Mouse (Mus musculus) heart, embryonic 12.5 days (tissue): ENCODE measurements at regions not wholly inside any gene's neighbourhood (a gene's known extent, or its start where the extent isn't known, plus 50 kb on each side); places are given as distances from the start of the nearest gene placed in this dataset.

Experiments
- ATAC-seq: fragments of 200-750 bp; cut with Nextera tagmentation; 2 replicates; pipeline ENCODE4 v1.8.0; 2017; ENCODE audit warnings: moderate TSS enrichment, moderate library complexity; ENCODE audit not compliant: insufficient number of reproducible peaks, low FRiP score
- H3K27ac ChIP-seq: fragments of 300-500 bp; sonication (generic); 2 replicates; pipeline ENCODE4 v1.5.1; 2016; ENCODE audit warnings: mild to moderate bottlenecking, moderate library complexity; ENCODE audit not compliant: poor library complexity, severe bottlenecking
- H3K27me3 ChIP-seq: fragments of 300-500 bp; sonication (generic); replicated peaks from 2 replicates; pipeline ENCODE4 v1.6.1; 2016; ENCODE audit warnings: mild to moderate bottlenecking, moderate library complexity
- H3K36me3 ChIP-seq: fragments of 300-500 bp; sonication (generic); 2 replicates; pipeline ENCODE4 v1.6.1; 2016; ENCODE audit warnings: mild to moderate bottlenecking, moderate library complexity
- H3K4me1 ChIP-seq: fragments of 300-500 bp; sonication (generic); replicated peaks from 2 replicates; pipeline ENCODE4 v1.6.1; 2016; ENCODE audit warnings: mild to moderate bottlenecking
- H3K4me2 ChIP-seq: fragments of 300-500 bp; sonication (generic); 2 replicates; pipeline ENCODE4 v1.6.1; 2016; ENCODE audit warnings: mild to moderate bottlenecking, moderate library complexity
- H3K4me3 ChIP-seq: fragments of 300-500 bp; sonication (generic); 2 replicates; pipeline ENCODE4 v1.5.1; 2016; ENCODE audit warnings: mild to moderate bottlenecking
- H3K9ac ChIP-seq: fragments of 300-500 bp; sonication (generic); 2 replicates; pipeline ENCODE4 v1.6.1; 2016; ENCODE audit warnings: mild to moderate bottlenecking, moderate library complexity
- H3K9me3 ChIP-seq: fragments of 300-500 bp; sonication (generic); replicated peaks from 2 replicates; pipeline ENCODE4 v1.6.1; 2016; ENCODE audit warnings: mild to moderate bottlenecking, moderate library complexity
- WGBS: fragments of 180-500 bp; shearing (Covaris S2); methylation state at CpG from one replicate; pipeline ENCODE4 v1.1.7; 2016; 5-methylcytosine and 5-hydroxymethylcytosine counted together

GRCm38 (mm10) chr16:90551041-90551440, 165.2 kb downstream of the Hunk start:
- Histone ChIP-seq H3K4me1 (peaks cover 10% of the 10 kb centered on the region), H3K27ac (no peak overlapping the region), H3K36me3 (no peaks in the 10 kb centered on the region), H3K27me3 (peaks cover 20% of the 10 kb centered on the region), H3K9me3 (0 out of 2 replicates have a peak, but pooled peaks cover 12% of the 10 kb centered on the region), H3K9ac (no peak overlapping the region), H3K4me2 (no peak overlapping the region), H3K4me3 (no peak overlapping the region)
- no peak for ATAC-seq
- WGBS: 77% methylated on average over 3 of the region's 3 CpGs

- H3K9ac ChIP-seq: no peak overlapping the region
- H3K9me3 ChIP-seq: 0 out of 2 replicates have a peak, but pooled peaks cover 12% of the 10 kb centered on the region
- no peak overlapping the region for H3K4me3 ChIP-seq
- peaks cover 11% of the 10 kb centered on the region for H3K4me1 ChIP-seq
- no peaks in the 10 kb centered on the region for H3K36me3 ChIP-seq
- WGBS: 43% methylated on average over 13 of the region's 13 CpGs
- H3K4me2 ChIP-seq: no peak overlapping the region
- H3K27me3 ChIP-seq: peaks cover 20% of the 10 kb centered on the region
- ATAC-seq: no peak
- H3K27ac ChIP-seq: no peak overlapping the region
Observed at GRCm38 (mm10) chr16:90550058-90550795, 164.4 kb downstream of the Hunk start.
